In the genomic region with DNA sequence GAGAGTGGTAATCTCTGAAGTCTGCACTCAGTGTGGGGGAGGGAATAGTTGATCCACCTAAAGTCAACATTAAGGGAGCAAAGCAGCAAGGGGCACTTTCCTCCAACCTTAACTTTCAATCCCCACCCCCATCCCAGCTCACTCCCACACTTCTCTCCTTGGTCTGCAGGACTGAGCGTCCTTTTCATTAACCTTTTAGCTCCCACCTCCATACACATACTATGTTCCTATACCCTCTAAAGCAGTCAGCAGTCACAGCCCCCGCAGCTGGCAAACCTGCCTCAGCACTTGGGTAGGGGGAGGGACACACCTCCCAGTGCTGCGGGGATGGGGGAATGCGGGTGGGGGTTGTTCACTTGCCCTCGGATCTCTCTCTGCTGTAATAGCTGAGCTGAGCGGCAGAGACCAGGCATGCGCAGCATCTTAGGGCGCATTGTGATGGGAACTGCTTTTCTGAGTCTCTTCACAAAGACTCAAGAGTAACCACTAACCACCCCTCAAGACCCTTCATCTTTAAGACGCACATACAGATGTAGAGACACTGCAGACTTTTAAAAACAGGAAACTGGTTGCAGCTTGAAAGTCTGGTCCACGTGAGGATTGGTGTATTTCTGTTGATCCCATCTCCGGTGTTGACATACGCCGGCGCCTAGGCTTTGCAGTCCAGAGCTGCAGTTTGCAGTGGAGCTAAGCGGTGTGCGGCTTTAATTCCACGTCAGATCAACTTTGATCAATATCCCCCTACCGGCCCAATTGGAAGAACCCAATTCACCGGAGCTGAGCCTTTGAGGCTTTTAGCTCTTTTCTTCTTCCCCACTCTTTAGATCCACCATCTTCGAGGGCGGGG, we compare ENCODE assay signal across 8 mouse cellular contexts. TPM values are rescaled to one million over a fixed set of nuclear protein-coding genes. Genes with fewer than 3 reads are reported as not detected.
DNase-seq lines count a peak whose midpoint lies in the region; ATAC-seq lines count a peak whose summit lies in the region.

A gene (plus strand): TSS at position 797 of the 847 bp plus-strand sequence.

- H3K4me1 ChIP-seq in forebrain, embryonic 10.5 days = peaks cover 19% of the 10 kb centered on the region
- H3K4me1 ChIP-seq in intestine, embryonic 14.5 days (replicated peaks; ENCODE audit: control insufficient read depth, insufficient read depth, low read length) = no peaks in the 10 kb centered on the region
- no peaks in the 10 kb centered on the region for H3K4me1 ChIP-seq in limb, embryonic 13.5 days
- H3K4me1 ChIP-seq in neural tube, embryonic 12.5 days = no peaks in the 10 kb centered on the region

- H3K27me3 ChIP-seq in forebrain, embryonic 10.5 days (ENCODE audit: poor library complexity, severe bottlenecking) = peaks cover 45% of the 10 kb centered on the region
- H3K27me3 ChIP-seq in intestine, embryonic 14.5 days (replicated peaks; ENCODE audit: control insufficient read depth, insufficient read depth, low read length) = no peaks in the 10 kb centered on the region
- H3K27me3 ChIP-seq in limb, embryonic 13.5 days = peaks cover 5% of the 10 kb centered on the region; the same call in 1 of the 2 replicates
- no peaks in the 10 kb centered on the region for H3K27me3 ChIP-seq in neural tube, embryonic 12.5 days (replicated peaks)

- H3K36me3 ChIP-seq in forebrain, embryonic 10.5 days (replicated peaks) = no peaks in the 10 kb centered on the region
- no peaks in the 10 kb centered on the region for H3K36me3 ChIP-seq in intestine, embryonic 14.5 days (ENCODE audit: control insufficient read depth, insufficient read depth, low read length)
- no peaks in the 10 kb centered on the region for H3K36me3 ChIP-seq in limb, embryonic 13.5 days
- H3K36me3 ChIP-seq in neural tube, embryonic 12.5 days = no peaks in the 10 kb centered on the region

- DNase-seq in cerebellum, postnatal 14 days = peak; percentile 20 to 25
- no peak for DNase-seq in cerebellum, adult 11 months
- DNase-seq in T-cell, adult 2 months (ENCODE audit: low spot score) = peak; percentile 84
- peak; percentile 32 for DNase-seq in forebrain, embryonic 10.5 days (ENCODE audit: extremely low spot score, low spot score)
- DNase-seq in intestine, embryonic 14.5 days (ENCODE audit: low spot score) = peak; percentile 54
- DNase-seq in urinary bladder, adult 2 months (ENCODE audit: low spot score) = no peak

- peak; percentile 53; the same call in 1 of the 2 replicates for ATAC-seq in intestine, embryonic 14.5 days (replicated peaks; ENCODE audit: low FRiP score, low TSS enrichment, low read depth)
- peak; percentile 81 for ATAC-seq in limb, embryonic 13.5 days (ENCODE audit: low FRiP score, low read depth)
- ATAC-seq in neural tube, embryonic 12.5 days (ENCODE audit: low FRiP score, low read depth) = peak; percentile 80

- peak within 1 kb of the TSS; percentile 22; the same call in 1 of the 2 replicates for H3K9ac ChIP-seq in intestine, embryonic 14.5 days (ENCODE audit: low read length)
- H3K9ac ChIP-seq in limb, embryonic 13.5 days = peak within 1 kb of the TSS; percentile 62
- H3K9ac ChIP-seq in neural tube, embryonic 12.5 days = peak within 1 kb of the TSS; percentile 44

- H3K9me3 ChIP-seq in forebrain, embryonic 10.5 days = no peaks in the 10 kb centered on the region
- no peaks in the 10 kb centered on the region for H3K9me3 ChIP-seq in intestine, embryonic 14.5 days (ENCODE audit: control insufficient read depth, low read length)
- no peaks in the 10 kb centered on the region for H3K9me3 ChIP-seq in limb, embryonic 13.5 days
- H3K9me3 ChIP-seq in neural tube, embryonic 12.5 days = no peaks in the 10 kb centered on the region

- H3K4me2 ChIP-seq in intestine, embryonic 14.5 days (ENCODE audit: low read length) = peak within 1 kb of the TSS; percentile 58
- H3K4me2 ChIP-seq in limb, embryonic 13.5 days (replicated peaks) = peak within 1 kb of the TSS; percentile 73
- H3K4me2 ChIP-seq in neural tube, embryonic 12.5 days (replicated peaks) = peak within 1 kb of the TSS; percentile 61

- peak within 1 kb of the TSS; percentile 54 for H3K4me3 ChIP-seq in forebrain, embryonic 10.5 days
- peak within 1 kb of the TSS; percentile 45 for H3K4me3 ChIP-seq in intestine, embryonic 14.5 days (ENCODE audit: low read depth, low read length)
- H3K4me3 ChIP-seq in limb, embryonic 13.5 days = peak within 1 kb of the TSS; percentile 47
- peak within 1 kb of the TSS; percentile 42 for H3K4me3 ChIP-seq in neural tube, embryonic 12.5 days

- 20% methylated on average over 21 of the region's 21 CpGs for WGBS in forebrain, embryonic 10.5 days
- WGBS in intestine, embryonic 14.5 days = 11% methylated on average over 21 of the region's 21 CpGs
- WGBS in limb, embryonic 13.5 days = 14% methylated on average over 21 of the region's 21 CpGs
- 17% methylated on average over 21 of the region's 21 CpGs for WGBS in neural tube, embryonic 12.5 days

- peak within 1 kb of the TSS; percentile 73 for H3K27ac ChIP-seq in forebrain, embryonic 10.5 days
- peak within 1 kb of the TSS; percentile 22; the same call in 1 of the 2 replicates for H3K27ac ChIP-seq in intestine, embryonic 14.5 days (ENCODE audit: low read depth)
- H3K27ac ChIP-seq in limb, embryonic 13.5 days = no peak within 1 kb of the TSS
- no peak within 1 kb of the TSS for H3K27ac ChIP-seq in neural tube, embryonic 12.5 days

RNA-seq across cellular contexts. Expression of the gene that starts here (rescaled TPM):
- polyA plus RNA-seq in forebrain, embryonic 10.5 days (2016; fragmentation: Nextera tagmentation; extraction: Ambion mirVana) = 2.3 and 2.5 TPM in 2 replicates
- polyA plus RNA-seq in intestine, embryonic 14.5 days (2014; fragmentation: Nextera tagmentation; extraction: Ambion mirVana) = 7.6 and 8.4 TPM in 2 replicates
- polyA plus RNA-seq in limb, embryonic 13.5 days (2015; fragmentation: Nextera tagmentation; extraction: Ambion mirVana) = 7.1 and 7.3 TPM in 2 replicates
- polyA plus RNA-seq in neural tube, embryonic 12.5 days (2016; fragmentation: Nextera tagmentation; extraction: Ambion mirVana) = 6.4 and 6.7 TPM in 2 replicates
- 8.4 and 8.6 TPM in 2 replicates for polyA plus RNA-seq in urinary bladder, adult 2 months (2012; rRNA removed)

Comparison
In these comparisons a context has a peak if more than half of its experiments do, and no peak if none do; other contexts are left out.
1. DNase-seq: peak in cerebellum, postnatal 14 days (2 of 2), T-cell, adult 2 months (single experiment), forebrain, embryonic 10.5 days (single experiment) and intestine, embryonic 14.5 days (single experiment); none in cerebellum, adult 11 months (single experiment) and urinary bladder, adult 2 months (single experiment).
2. H3K27ac ChIP-seq: peak in forebrain, embryonic 10.5 days (single experiment) and intestine, embryonic 14.5 days (single experiment); none in limb, embryonic 13.5 days (single experiment) and neural tube, embryonic 12.5 days (single experiment).
3. Peak in every context shown above with its lines, with median percentiles within 50 percentile points of each other: H3K4me3 ChIP-seq, ATAC-seq, H3K4me2 ChIP-seq and H3K9ac ChIP-seq.